Mouse (Mus musculus): ENCODE measurements around the gene Ubxn6.
"Not testable (repeated sequence)": the region's sequence is repeated elsewhere in the genome, so short reads cannot be mapped to it uniquely, and the experiment has no call there.

Ubxn6 gene

GRCm38 (mm10) chr17:56100811-56101210 is 26.0 kb upstream of the Ubxn6 start:
- DNase-seq = no peak

- no peak for DNase-seq
These were observed 24.1 kb upstream of the Ubxn6 start for GRCm38 (mm10) chr17:56098711-56099572.

- no peak for DNase-seq
These were observed 23.4 kb upstream of the Ubxn6 start for GRCm38 (mm10) chr17:56098180-56098579.

- DNase-seq = no peak
These were observed 22.1 kb upstream of the Ubxn6 start for GRCm38 (mm10) chr17:56096883-56097282.

GRCm38 (mm10) chr17:56092794-56093193 is 18.0 kb upstream of the Ubxn6 start:
- DNase-seq = no peak

- no peak for DNase-seq
These were observed 17.5 kb upstream of the Ubxn6 start for GRCm38 (mm10) chr17:56092312-56092711.

GRCm38 (mm10) chr17:56080781-56081585 is 6.2 kb upstream of the Ubxn6 start:
- DNase-seq = peak; percentile 67 to 75

GRCm38 (mm10) chr17:56079921-56080320 is 5.1 kb upstream of the Ubxn6 start:
- no peak for DNase-seq

- peak; percentile 100 for DNase-seq
These were observed 4.3 kb upstream of the Ubxn6 start, which contains the start of gene Hdgfl2 for GRCm38 (mm10) chr17:56078880-56079795. Hdgfl2 (plus strand) TSS chr17:56079634.

GRCm38 (mm10) chr17:56078361-56078760 is 3.5 kb upstream of the Ubxn6 start:
- peak; percentile 13 to 22 for DNase-seq

GRCm38 (mm10) chr17:56077523-56077922 is 2.7 kb upstream of the Ubxn6 start:
- no peak for DNase-seq

GRCm38 (mm10) chr17:56074097-56074826 is 566 bp downstream of the Ubxn6 start:
- DNase-seq = peak; percentile 95 to 96

GRCm38 (mm10) chr17:56072243-56072642 is 2.6 kb downstream of the Ubxn6 start:
- DNase-seq = no peak

GRCm38 (mm10) chr17:56071126-56071525 is 3.7 kb downstream of the Ubxn6 start:
- DNase-seq = no peak

- no peak for DNase-seq
These were observed 5.8 kb downstream of the Ubxn6 start for GRCm38 (mm10) chr17:56069066-56069465.

- no peak for DNase-seq
These were observed 8.4 kb downstream of the Ubxn6 start for GRCm38 (mm10) chr17:56066451-56066850.

GRCm38 (mm10) chr17:56065715-56066114 is 9.1 kb downstream of the Ubxn6 start:
- DNase-seq = not testable (repeated sequence)

GRCm38 (mm10) chr17:56062081-56062480 is 12.7 kb downstream of the Ubxn6 start:
- DNase-seq = no peak

- DNase-seq = no peak
These were observed 17.3 kb downstream of the Ubxn6 start for GRCm38 (mm10) chr17:56057381-56058120.

GRCm38 (mm10) chr17:56055945-56056678 is 18.7 kb downstream of the Ubxn6 start:
- DNase-seq = no peak
